Mouse (Mus musculus): ENCODE measurements around the gene Fat3. TPM values are rescaled to one million over a fixed set of nuclear protein-coding genes. Genes with fewer than 3 reads are reported as not detected.

Gene Fat3
- polyA plus RNA-seq, 1 experiment from 2014 or later = 1.2 TPM

- WGBS = 64% methylated on average over 3 of the region's 3 CpGs
- H3K36me3 ChIP-seq = no peaks in the 10 kb centered on the region
- no peak overlapping the region for H3K4me2 ChIP-seq
These were observed 556.9 kb downstream of the Fat3 start for GRCm38 (mm10) chr9:15944182-15944581.

DNA sequence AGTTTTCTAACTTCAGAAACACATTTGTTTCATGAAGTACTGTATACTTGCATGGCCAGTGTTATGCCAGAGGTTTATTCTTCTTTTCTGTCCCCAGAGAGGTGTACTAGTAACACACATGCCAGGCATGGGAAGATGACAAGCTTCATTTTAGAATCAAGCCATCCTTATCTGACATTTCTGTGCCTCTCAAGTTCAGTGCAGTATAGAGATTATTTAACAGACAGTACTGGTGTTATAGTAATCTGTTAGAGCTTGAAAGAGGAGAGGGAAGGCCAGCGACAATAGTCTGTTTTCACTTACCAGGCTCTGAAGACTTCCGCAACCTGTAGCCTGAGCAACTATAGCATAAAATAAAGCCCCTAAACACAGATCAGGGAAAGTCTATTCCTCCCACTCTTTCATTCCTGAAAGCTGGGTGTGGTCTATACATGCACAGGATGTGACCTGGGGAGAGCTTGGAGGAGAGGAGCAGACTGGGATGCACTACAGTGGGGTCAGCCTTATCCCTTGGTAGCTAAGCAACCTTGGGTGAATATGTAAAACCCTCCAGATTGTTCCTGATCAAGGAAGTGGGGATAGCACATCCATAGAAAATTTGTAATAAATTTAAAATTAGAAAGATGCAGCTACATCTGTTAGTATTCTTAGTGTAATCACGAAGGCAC is 557.5 kb downstream of the Fat3 start:
- Histone ChIP-seq H3K4me2 (no peak overlapping the region), H3K4me1 (no peaks in the 10 kb centered on the region), H3K27me3 (replicated peaks) (no peaks in the 10 kb centered on the region), H3K9ac (no peak overlapping the region), H3K4me3 (replicated peaks) (no peak overlapping the region), H3K9me3 (no peaks in the 10 kb centered on the region), H3K27ac (no peak overlapping the region), H3K36me3 (no peaks in the 10 kb centered on the region)
- WGBS = 70% methylated on average over 3 of the region's 3 CpGs
- no peak for ATAC-seq (ENCODE audit: insufficient read depth, low FRiP score, low read depth)

More at GRCm38 (mm10) chr9:15944182-15944581, 556.9 kb downstream of the Fat3 start:
- no peaks in the 10 kb centered on the region for H3K4me1 ChIP-seq
- no peaks in the 10 kb centered on the region for H3K27me3 ChIP-seq (replicated peaks)
- H3K9me3 ChIP-seq = no peaks in the 10 kb centered on the region
- no peak overlapping the region for H3K9ac ChIP-seq
- no peak overlapping the region for H3K4me3 ChIP-seq (replicated peaks)
- H3K27ac ChIP-seq = no peak overlapping the region
- ATAC-seq (ENCODE audit: insufficient read depth, low FRiP score, low read depth) = no peak

- no peak overlapping the region for H3K4me2 ChIP-seq
- no peak overlapping the region for H3K4me3 ChIP-seq (replicated peaks)
- H3K27me3 ChIP-seq (replicated peaks) = no peaks in the 10 kb centered on the region
- ATAC-seq (ENCODE audit: insufficient read depth, low FRiP score, low read depth) = no peak
- H3K36me3 ChIP-seq = no peaks in the 10 kb centered on the region
- H3K9ac ChIP-seq = no peak overlapping the region
- no peaks in the 10 kb centered on the region for H3K4me1 ChIP-seq
- WGBS = 92% methylated on average over 2 of the region's 2 CpGs
- no peak overlapping the region for H3K27ac ChIP-seq
- H3K9me3 ChIP-seq = no peaks in the 10 kb centered on the region
These were observed 559.3 kb downstream of the Fat3 start for GRCm38 (mm10) chr9:15941818-15942217.

DNA sequence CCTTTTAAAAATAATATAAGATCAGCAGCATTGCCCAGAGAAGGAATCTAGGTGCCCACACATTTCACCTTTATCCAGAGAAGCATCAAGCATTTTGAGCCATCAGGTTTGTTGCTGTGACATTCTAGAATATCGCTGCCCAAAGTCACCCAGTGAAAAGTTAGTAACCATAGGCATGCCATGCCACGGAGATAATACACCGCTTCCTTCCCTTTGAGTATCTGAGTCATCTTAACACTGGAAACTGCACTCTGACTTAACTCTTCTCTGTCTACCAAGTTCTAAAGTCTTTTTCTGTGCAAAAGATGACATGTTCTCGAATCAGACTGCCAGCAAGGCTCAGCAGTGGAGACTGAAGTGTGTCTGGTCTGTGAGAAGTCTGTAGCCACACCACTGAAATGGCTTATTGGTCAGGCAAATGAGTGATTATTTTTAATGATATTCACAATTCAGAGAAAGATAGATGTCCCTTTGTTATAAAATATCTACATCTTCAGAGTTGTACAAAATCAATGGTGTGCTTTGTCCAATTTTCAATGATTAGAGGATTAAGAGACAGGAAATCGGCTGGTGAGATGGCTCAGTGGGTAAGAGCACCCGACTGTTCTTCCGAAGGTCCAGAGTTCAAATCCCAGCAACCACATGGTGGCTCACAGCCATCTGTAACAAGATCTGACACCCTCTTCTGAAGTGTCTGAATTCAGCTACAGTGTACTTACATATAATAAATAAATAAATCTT is 560.0 kb downstream of the Fat3 start:
- no peak overlapping the region for H3K4me2 ChIP-seq
- H3K9ac ChIP-seq = no peak overlapping the region
- no peaks in the 10 kb centered on the region for H3K36me3 ChIP-seq
- H3K4me3 ChIP-seq (replicated peaks) = no peak overlapping the region
- H3K27ac ChIP-seq = no peak overlapping the region
- 78% methylated on average over 7 of the region's 7 CpGs for WGBS
- ATAC-seq (ENCODE audit: insufficient read depth, low FRiP score, low read depth) = no peak
- no peaks in the 10 kb centered on the region for H3K9me3 ChIP-seq
- no peaks in the 10 kb centered on the region for H3K4me1 ChIP-seq
- H3K27me3 ChIP-seq (replicated peaks) = no peaks in the 10 kb centered on the region

DNA sequence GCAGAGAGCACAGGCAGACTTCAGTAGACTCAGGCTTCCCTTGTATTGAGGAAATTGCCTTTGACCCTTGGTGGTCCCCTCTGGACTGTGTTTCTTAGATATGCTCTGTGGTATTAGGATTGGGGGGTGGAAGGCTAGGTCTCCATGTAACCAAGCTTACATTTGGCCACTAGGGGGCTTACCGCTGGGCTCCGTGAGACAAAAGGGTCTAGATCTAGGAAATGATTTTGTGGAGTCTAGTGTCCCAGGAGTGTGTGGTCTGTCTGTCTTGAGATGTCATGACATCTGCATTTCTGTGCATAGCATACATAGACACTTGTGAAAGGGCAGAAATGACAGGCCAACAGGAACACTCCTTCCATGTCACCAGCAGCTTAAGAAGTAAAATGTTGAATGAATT is 561.5 kb downstream of the Fat3 start:
- Histone ChIP-seq H3K9ac (no peak overlapping the region), H3K4me2 (no peak overlapping the region), H3K4me3 (replicated peaks) (no peak overlapping the region), H3K4me1 (no peaks in the 10 kb centered on the region), H3K27ac (no peak overlapping the region), H3K9me3 (no peaks in the 10 kb centered on the region), H3K27me3 (replicated peaks) (no peaks in the 10 kb centered on the region), H3K36me3 (no peaks in the 10 kb centered on the region)
- no peak for ATAC-seq (ENCODE audit: insufficient read depth, low FRiP score, low read depth)
- 58% methylated on average over 2 of the region's 2 CpGs for WGBS

GRCm38 (mm10) chr9:15937837-15938514 is 563.1 kb downstream of the Fat3 start:
- Histone ChIP-seq H3K36me3 (no peaks in the 10 kb centered on the region), H3K9me3 (no peaks in the 10 kb centered on the region), H3K27me3 (replicated peaks) (no peaks in the 10 kb centered on the region), H3K9ac (no peak overlapping the region), H3K4me1 (no peaks in the 10 kb centered on the region), H3K4me3 (replicated peaks) (no peak overlapping the region), H3K27ac (no peak overlapping the region), H3K4me2 (no peak overlapping the region)
- 75% methylated on average over 28 of the region's 28 CpGs for WGBS
- no peak for ATAC-seq (ENCODE audit: insufficient read depth, low FRiP score, low read depth)

GRCm38 (mm10) chr9:15930928-15931443 is 570.1 kb downstream of the Fat3 start:
- Histone ChIP-seq H3K27me3 (replicated peaks) (no peaks in the 10 kb centered on the region), H3K9ac (no peak overlapping the region), H3K9me3 (no peaks in the 10 kb centered on the region), H3K4me3 (replicated peaks) (no peak overlapping the region), H3K36me3 (no peaks in the 10 kb centered on the region), H3K4me1 (no peaks in the 10 kb centered on the region), H3K27ac (no peak overlapping the region), H3K4me2 (no peak overlapping the region)
- ATAC-seq (ENCODE audit: insufficient read depth, low FRiP score, low read depth) = no peak
- 76% methylated on average over 5 of the region's 5 CpGs for WGBS

DNA sequence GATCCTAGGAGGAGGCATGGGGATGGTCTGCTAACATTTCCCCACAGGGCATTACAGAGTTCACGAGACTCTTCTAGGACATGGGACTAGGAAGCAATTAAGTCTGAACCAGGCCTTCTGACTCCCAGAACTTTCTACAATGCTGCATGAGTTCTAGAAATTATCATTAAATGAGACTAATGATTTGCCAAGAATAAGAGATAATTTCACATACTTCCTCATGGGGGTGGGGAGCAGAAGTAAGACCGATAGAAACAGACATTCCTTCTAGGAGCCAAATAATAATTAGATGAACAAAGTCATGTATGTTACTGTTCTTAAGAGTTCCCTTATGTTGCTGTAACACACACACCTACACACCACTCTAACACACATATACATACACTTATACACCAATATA is 572.8 kb downstream of the Fat3 start:
- no peaks in the 10 kb centered on the region for H3K27me3 ChIP-seq (replicated peaks)
- H3K36me3 ChIP-seq = no peaks in the 10 kb centered on the region
- H3K4me2 ChIP-seq = no peak overlapping the region
- WGBS = 80% methylated on average over 2 of the region's 2 CpGs
- ATAC-seq (ENCODE audit: insufficient read depth, low FRiP score, low read depth) = no peak
- no peak overlapping the region for H3K27ac ChIP-seq
- no peak overlapping the region for H3K9ac ChIP-seq
- no peak overlapping the region for H3K4me3 ChIP-seq (replicated peaks)
- H3K4me1 ChIP-seq = no peaks in the 10 kb centered on the region
- no peaks in the 10 kb centered on the region for H3K9me3 ChIP-seq

GRCm38 (mm10) chr9:15927378-15928083 is 573.6 kb downstream of the Fat3 start:
- Histone ChIP-seq H3K27ac (no peak overlapping the region), H3K9me3 (no peaks in the 10 kb centered on the region), H3K4me2 (no peak overlapping the region), H3K36me3 (no peaks in the 10 kb centered on the region), H3K4me1 (no peaks in the 10 kb centered on the region), H3K4me3 (replicated peaks) (no peak overlapping the region), H3K27me3 (replicated peaks) (no peaks in the 10 kb centered on the region), H3K9ac (no peak overlapping the region)
- no peak for ATAC-seq (ENCODE audit: insufficient read depth, low FRiP score, low read depth)
- 64% methylated on average over 5 of the region's 5 CpGs for WGBS

GRCm38 (mm10) chr9:15925237-15925636 is 575.8 kb downstream of the Fat3 start:
- H3K27me3 ChIP-seq (replicated peaks) = no peaks in the 10 kb centered on the region
- no peak overlapping the region for H3K27ac ChIP-seq
- H3K36me3 ChIP-seq = no peaks in the 10 kb centered on the region
- WGBS = 84% methylated on average over 5 of the region's 5 CpGs
- H3K4me2 ChIP-seq = no peak overlapping the region
- no peak overlapping the region for H3K9ac ChIP-seq
- no peaks in the 10 kb centered on the region for H3K9me3 ChIP-seq
- H3K4me1 ChIP-seq = no peaks in the 10 kb centered on the region
- no peak overlapping the region for H3K4me3 ChIP-seq (replicated peaks)
- ATAC-seq (ENCODE audit: insufficient read depth, low FRiP score, low read depth) = no peak

GRCm38 (mm10) chr9:15920271-15920670 is 580.8 kb downstream of the Fat3 start:
- WGBS = 79% methylated on average over 4 of the region's 4 CpGs
- H3K4me3 ChIP-seq (replicated peaks) = no peak overlapping the region
- no peak overlapping the region for H3K9ac ChIP-seq
- no peak for ATAC-seq (ENCODE audit: insufficient read depth, low FRiP score, low read depth)
- no peak overlapping the region for H3K4me2 ChIP-seq
- H3K36me3 ChIP-seq = no peaks in the 10 kb centered on the region
- H3K27ac ChIP-seq = no peak overlapping the region
- H3K27me3 ChIP-seq (replicated peaks) = no peaks in the 10 kb centered on the region
- no peaks in the 10 kb centered on the region for H3K9me3 ChIP-seq
- no peaks in the 10 kb centered on the region for H3K4me1 ChIP-seq

Measured in stomach, embryonic 15.5 days (tissue).